Mouse (Mus musculus) heart, postnatal 0 days (tissue): ENCODE results near the gene Mif4gd.

Experiments
- CTCF ChIP-seq: IDR thresholded peaks from 2 replicates; pipeline ENCODE4 v1.5.1; 2016; ENCODE audit warnings: antibody characterized with exemption, control low read depth, low read depth
- EP300 ChIP-seq: IDR thresholded peaks from 2 replicates; pipeline ENCODE4 v1.6.1; 2016; ENCODE audit warnings: antibody characterized with exemption, low read depth

DNA sequence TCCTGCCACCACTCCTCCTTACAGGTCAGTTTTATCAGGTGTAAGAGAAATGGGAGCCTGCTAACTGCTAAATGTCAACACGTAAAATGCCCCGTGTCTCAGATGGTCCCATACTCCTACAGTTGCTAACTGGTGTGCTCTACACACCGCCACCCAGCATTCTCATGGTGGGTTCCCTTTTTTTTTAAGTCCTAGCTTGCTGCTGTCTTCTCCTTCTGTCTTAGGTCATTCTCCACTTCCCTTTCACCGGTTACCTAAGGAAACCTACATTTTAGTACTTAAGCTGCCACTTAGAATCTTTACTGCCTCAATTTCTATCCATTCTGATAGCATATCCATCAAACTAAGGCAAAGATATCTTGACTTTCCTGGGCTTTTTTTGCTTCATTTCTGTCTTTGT, 11.6 kb downstream of the Mif4gd start:
- TF ChIP-seq CTCF (no peak), EP300 (no peak)
